Mouse (Mus musculus) frontal cortex, postnatal 25 days (tissue): ENCODE results near the gene Gga1.

Source experiments
- DNase-seq, 2 experiments: peaks; one replicate each; pipeline ENCODE4 v3.0.0; 2022; ENCODE audit warnings: low spot score in 2 of 2

The Gga1 gene

GRCm38 (mm10) chr15:78937963-78938362, 61.0 kb downstream of the Gga1 start:
- no peak for DNase-seq

- no peak for DNase-seq
Observed at GRCm38 (mm10) chr15:78940325-78940724, 63.3 kb downstream of the Gga1 start.

GRCm38 (mm10) chr15:78942663-78943062, 65.7 kb downstream of the Gga1 start:
- peak; percentile 65 to 71 for DNase-seq
